Mouse (Mus musculus): Measurements from ENCODE around the gene Mettl21c.
"Not testable (repeated sequence)": the region's sequence is repeated elsewhere in the genome, so short reads cannot be mapped to it uniquely, and the experiment has no call there.

The Mettl21c gene

DNA sequence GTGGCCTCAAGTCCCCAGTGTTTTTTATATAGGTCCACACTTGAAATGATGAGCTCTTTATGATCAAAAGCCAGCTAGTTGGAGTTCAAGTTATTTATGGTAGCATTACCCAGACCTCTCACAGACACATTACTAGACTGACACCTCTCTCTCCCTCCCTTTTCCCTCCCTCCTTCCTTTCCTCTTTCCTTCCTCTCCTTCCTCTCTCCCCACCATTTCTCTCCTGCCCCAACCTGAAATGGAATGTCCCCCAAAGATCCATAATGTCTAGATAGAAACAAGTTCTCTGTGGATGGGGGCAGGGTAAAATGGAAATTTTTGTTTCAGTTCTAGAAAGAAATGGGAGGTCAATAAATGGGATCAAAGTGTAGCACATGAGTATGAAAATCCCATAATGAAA lies at the start of gene Mettl21c:
Gene Mettl21c, minus strand, starts transcription at position 101 of the 400 bp plus-strand sequence.
- DNase-seq, result no peak

DNA sequence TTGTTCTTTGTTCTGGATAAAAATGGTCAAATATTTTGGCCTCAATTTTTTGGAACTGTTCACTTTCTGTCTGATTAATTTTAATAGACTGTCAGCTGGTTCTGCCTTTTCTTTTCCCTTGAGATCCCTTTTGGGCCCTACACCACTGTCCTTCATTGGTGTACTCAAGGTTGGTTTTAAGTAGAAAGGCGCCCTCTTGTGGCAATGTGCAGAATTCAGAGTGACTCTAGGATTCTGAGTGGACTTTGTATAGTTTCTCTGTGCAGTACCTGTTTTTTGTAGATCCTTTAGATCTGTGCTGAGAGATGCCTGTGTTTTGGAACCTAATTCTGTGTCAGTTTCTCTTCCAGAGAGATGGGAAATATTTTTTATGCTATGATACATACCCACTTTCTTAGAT lies 44.8 kb upstream of the Mettl21c start:
- DNase-seq, result peak; percentile 26

DNA sequence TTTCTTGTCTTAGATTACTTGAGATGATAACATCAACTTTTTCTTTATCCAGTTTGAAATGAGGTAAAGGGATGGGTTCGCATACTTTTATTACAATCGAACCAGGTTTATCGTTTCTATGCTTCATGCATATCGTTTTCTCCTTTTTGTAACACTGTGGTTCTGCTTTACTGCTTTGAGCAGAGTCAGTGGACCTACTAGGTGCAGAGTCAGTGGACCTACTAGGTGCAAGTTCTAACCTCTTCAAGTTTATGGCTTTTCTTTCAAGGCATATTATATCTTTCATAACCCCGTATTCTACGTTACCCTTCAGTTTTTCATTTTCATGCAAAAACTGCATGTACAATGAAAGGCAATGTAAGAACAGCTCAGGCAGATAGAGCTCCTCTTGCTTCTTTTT lies 43.6 kb upstream of the Mettl21c start:
- no peak for DNase-seq

DNA sequence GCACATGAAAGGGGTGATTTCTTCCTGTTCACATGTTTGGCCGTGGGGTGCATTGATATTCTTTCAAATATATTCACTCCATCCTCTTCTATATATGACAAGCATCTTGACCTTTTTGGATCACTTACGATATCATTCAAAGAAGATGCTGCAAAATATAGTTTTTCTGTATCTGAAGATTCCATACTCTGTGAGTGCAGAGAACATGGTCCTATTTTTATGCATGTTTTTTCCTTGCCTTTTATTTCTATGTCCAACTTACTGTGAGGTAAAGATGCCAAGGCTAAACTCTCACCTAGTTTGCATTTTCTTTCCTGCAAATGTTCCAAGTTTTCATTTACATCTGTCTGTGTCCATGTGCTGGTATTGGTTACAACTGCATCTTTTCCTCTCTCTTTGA lies 42.0 kb upstream of the Mettl21c start, which contains the start of gene Gm8251:
Gene Gm8251, minus strand, starts transcription at position 101 of the 400 bp plus-strand sequence.
- DNase-seq, result no peak

DNA sequence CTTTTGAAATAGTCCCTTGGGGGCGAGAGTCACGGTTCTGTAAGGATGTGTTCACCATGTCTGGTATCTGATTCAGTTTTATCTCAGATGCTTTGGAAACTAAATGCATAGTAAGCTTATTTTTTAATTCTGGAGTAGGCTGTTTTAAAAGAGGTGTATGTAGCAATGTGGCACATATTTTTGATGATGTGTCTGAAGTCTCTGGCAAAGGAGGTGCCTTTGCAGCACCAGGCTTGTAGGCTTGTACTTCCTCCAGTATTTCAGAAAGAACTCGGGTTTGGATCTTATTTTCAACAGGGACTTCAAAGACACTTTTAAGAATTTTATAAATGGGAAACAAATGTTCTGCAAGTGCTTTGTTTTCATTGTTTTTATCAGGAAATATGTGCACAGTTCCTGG lies 38.0 kb upstream of the Mettl21c start:
- no peak for DNase-seq

DNA sequence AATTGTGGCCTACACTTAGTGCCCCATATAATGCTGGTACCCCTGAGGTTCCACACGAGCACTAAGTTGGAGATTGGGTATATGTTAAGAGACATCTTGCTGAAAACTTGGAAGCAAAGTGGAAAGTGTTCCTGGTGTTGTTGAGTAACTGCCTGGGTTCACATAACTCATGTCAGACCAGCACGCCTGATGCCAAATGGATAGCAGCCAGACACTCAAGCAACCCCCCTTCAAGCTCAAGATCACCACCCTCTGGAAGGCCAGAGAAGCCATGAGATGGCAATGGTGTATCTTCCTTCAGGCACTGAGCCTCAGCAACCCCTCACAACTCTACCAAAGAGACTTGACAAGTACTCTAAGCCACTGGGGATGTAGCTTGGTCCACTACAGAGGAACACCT lies 26.7 kb upstream of the Mettl21c start:
- DNase-seq, result no peak

DNA sequence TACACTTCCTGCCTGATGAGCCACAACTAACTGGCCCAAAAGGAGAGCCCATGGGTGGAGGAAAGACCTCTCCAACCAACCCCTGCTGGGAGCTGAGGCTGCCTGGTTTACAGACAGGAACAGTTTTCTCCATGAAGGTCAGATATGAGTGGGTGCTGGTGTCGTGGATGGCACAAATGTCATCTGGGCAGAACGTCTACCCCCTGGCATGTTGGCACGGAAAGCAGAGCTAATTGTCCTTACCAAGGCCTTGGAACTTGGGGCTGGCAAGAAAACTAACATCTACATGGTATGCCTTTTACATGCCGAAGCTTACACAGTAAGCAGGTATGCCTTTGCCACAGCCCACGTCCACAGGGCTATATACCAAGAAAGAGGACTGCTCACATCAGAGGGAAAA lies 25.9 kb upstream of the Mettl21c start:
- DNase-seq, result not testable (repeated sequence)

DNA sequence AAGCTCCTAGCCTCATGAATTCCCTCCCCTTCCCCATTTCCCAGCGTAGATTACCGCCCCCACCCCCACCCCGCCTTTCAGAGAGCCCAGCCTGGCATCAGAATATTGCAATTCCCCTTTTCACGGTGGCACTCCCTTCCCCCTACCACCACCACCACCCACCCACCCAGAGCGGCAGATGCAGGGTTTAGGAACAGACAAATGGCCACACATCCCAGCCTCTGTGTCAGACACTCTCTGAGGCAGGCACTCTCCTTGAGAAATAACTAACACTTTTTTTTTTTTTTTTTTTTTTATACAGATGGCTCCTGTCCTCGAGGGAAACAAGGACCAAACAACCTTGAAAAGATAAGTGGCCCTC lies 22.7 kb upstream of the Mettl21c start:
- no peak for DNase-seq

DNA sequence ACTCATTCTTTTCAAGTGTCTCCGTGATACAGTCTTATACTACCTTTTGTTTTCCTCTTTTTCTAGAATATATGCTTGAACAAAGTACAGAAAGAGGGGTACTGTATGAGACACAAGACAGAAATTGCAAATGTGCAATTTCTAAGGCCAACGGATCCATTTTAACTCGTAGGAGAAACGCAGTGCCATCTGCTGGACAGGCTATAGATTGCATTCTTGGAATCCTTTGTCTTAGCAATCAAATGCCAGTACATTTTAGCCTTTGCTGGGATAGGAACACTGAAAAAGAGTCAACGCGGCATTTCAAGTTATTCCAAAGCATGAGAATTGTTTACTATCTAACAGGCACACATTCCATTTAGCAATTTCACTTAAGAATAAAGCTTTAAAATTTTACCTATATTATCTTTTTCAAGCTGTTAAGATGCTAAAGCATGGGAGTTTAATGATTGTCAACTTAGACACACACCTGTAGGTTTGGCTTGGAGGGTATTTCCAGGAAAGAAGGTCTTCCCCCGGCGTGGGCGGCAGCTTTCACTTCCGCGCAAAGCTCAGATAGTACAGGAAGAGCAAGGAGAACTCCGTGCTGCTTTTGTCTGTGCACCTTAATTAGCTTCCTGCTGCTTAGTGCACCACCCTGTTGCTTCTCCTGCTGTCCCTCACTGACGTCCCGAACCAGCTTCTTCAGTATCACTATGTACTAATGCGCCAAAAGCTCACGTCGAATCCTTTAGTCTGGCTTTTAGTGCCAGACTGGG lies 22.1 kb upstream of the Mettl21c start:
- peak; percentile 59 for DNase-seq

DNA sequence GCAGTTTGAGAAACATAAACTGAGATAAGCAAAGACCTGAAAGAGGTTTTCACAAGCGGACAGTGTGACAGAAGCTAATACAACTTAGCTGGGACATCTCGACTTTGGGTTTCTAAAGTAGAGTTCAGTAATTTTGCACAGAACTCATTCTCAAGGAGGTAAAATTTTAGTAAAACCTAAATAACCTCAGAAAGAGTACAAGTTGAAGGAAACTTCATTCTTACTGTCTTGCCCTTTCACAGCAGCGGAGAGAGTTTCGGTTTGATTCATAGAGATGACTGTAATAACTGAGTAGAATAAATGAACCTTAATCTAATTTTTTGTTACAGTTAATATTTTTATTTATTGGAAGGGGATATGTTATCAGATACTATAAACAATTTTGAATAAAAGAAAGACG lies 13.1 kb upstream of the Mettl21c start:
- no peak for DNase-seq

DNA sequence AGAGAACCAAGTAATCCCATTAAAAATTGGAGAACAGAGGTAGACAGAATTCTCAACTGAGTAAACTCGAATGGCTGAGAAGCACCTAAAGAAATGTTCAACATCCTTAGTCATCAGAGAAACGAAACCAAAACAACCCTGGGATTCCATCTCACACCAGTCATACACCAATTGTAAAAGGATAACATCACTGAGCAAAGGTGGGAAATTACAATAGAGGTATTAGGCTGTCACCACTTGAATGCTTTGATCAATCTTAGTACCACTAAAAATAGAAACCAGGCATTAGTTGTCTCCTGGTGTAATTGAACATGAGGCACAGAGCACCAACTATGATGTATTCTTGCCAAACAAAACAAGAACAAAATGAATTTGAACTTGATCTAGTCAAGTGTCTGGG lies 12.4 kb upstream of the Mettl21c start:
- no peak for DNase-seq

DNA sequence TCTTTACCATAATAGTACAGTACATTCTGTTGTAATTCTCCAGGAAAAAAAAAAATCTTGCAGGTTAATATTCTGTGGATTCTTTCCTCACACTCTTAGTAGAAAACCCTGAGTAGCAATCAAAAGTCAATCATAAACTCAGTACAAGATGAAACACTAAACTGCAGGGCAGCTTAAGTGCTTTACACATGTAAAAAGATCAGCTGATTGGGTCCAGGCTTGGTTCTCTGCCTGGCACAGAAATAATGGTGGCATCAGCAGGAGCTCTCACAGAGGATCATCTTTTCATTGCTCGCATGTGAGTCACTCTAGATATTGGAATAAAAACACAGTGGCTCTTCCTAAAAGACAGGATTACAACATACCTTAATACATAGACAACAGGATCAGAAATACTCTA lies 7.8 kb upstream of the Mettl21c start:
- DNase-seq, result no peak

DNA sequence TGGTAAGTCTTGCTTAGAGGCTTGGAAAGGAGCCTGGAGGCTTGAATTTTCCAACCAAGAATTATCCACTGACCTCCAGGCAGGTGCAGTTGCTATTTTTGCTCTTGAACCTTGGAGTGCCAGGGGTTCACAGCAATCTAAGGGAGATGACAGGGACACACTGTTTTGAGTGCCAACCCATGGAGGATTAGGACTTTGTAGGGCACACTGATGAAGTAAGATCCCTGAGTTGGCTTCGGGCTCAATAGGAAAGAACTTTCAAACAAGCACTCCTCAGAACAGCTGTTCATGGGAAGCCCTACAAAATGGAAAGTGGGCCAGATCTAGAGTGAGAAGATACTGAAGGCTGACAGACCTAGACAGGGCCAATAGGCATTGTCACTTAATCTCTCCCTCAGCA lies 2.8 kb upstream of the Mettl21c start:
- DNase-seq, result no peak

DNA sequence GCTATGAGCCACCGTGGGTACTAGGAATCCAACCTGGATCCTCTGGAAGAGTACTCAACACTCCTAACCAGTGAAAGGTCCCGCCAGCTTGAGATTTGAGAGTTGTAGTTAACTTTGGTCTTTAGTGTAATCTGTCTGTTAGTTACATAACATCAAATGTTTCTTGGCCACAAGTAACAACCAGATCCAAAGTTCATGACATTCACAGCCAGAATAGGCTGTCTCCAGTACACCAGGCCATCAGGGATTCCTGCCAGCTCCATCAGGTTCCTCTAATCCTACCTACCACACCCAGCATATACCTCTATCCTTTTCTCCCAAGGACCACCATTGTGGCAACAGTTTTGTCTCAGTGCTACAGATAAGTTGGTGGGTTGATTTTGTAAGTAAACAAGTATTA lies 4.3 kb downstream of the Mettl21c start:
- no peak for DNase-seq

DNA sequence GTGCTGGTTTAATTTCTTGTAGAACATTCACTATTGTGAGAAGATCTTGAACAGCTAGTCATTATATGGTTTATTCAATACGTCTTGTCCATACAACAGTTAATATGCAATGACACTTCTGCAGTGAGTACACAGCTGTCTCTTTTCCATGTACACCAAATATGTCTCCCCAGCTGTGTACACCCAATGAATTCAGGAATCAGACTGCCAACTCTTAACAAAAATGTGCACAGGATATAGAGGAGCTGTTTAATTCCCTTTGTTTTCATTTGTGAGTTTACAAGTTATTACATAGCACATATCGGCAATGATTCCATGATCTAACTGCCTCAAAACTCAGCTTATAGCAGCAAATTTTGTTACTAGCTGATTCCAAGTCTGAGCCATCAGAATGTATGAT lies 15.3 kb downstream of the Mettl21c start:
- no peak for DNase-seq

DNA sequence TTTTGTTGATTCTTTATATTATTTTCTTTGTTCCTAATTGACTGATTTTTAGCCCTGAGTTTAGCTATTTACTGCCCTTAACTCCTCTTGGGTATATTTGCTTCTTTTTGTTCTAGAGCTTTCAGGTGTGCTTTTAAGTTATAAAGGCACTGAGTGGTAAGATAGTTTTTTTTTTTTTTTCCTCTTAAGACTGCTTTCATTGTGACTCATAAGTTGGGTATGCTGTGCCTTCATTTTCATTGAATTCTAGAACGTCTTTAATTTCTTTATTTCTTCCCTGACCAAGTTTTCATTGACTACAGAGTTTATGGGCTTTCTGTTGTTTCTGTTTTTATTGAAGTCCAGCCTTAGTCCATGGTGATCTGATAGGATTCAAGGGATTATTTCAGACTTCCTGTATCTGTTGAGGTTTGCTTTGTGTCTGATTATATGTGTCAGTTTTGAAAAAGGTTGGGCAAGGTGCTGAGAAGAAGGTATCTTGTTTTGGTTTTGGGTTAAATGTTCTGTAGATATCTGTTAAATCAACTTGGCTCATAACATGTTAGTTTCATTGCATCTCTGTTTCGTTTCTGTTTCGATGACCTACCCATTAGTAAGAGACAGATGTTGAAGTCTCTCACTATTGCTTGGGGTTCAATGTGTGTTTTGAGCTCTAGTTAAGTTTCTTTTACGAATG lies 22.8 kb downstream of the Mettl21c start:
- DNase-seq, result no peak

DNA sequence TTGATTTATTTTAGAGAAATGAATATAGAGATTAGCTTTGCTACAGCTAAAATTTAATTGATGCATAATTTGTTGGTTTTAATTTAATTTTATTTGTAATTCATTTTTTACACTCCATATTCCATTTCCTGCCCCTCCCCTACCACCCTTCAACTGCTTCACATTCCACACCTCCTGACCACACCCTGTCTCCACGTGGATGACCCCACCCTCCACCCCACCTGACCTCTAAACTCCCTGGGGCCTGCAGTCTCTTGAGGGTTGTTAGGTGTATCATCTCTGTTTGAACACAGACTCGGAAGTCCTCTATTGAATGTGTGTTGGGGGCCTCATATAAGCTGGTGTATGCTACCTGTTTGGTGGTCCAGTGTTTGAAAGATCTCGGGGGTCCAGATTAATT lies 48.7 kb downstream of the Mettl21c start:
- no peak for DNase-seq

DNA sequence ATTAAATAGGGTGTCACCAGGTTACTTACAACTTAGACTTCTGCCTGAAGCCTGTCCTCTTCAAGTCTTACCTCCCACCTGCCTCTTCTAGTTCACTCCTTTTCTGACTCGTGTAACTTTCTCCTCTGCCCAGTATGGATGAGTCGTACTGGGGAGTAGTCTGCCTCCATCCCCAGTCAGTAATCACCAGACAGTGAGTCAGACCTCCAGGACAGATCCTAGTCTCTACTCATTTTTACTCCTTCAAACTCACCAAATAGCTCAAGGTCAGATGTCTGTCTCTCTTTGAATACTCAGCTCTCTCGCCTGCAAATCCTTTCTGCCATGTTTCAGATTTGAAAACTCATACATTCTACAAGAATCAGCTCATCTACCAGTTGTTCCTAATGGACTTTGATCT lies 50.5 kb downstream of the Mettl21c start:
- DNase-seq, result no peak

DNA sequence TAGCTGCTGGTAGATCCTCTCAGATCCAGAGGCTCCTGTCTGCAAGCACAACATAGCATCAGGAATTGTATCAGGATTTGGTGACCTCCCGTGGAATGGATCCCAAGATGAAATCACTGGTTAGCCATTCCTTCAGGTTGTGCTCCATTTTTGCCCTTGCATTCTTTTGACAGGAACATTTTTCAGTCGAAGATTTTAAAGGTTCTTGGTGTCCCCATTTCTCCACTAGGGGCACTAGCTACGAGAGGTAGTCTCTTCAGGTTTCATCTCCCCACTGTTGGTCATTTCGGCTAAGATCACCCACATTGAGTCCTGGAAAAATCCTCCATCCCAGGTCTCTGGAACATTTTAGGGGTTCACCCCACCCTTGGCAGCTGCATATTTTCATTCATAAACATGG lies 53.1 kb downstream of the Mettl21c start:
- no peak for DNase-seq

DNA sequence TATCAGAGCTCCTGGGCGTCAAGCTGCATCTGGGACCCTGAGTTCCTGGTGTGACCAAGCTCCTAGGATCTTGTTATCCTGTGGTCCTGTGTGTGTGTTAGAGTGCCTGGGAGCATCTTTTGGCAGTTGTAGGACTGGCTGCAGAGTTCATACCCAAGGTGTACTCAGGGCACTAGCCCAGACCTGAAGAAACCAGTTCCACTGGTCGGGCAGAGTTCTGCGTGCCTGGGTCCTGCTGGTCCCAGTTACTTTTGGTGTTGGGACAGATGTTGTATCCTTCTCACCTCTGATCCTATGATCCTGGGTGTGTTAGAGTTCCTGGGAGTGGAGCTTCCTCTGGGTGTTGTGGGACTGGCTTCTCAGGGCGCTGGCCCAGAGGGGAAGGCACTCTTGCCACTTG lies 55.5 kb downstream of the Mettl21c start:
- no peak for DNase-seq

All from cerebellum, adult 9-10 months (tissue).